ENCODE assay signal across 1 mouse cellular context in genomic region chr12:57285303-57286059, GRCm38 (mm10).
TF ChIP-seq lines count a peak whose summit lies in the region.

No protein-coding gene starts in this region.

TF ChIP-seq in CH12.LX, 34 proteins besides CTCF, POLR2A, EP300 and RAD21:
- no peak for TF ChIP-seq RCOR1 (conservative IDR thresholded peaks at IDR 0.05; ENCODE audit: low read depth, low read length)
- TF ChIP-seq HCFC1 (IDR thresholded peaks at IDR 0.05; ENCODE audit: low read depth, low read length): no peak
- TF ChIP-seq UBTF (IDR thresholded peaks at IDR 0.05; ENCODE audit: low read depth, low read length): no peak
- TF ChIP-seq MYC (IDR thresholded peaks at IDR 0.05; ENCODE audit: low read depth, low read length): no peak
- TF ChIP-seq KAT2A (IDR thresholded peaks at IDR 0.05; ENCODE audit: insufficient replicate concordance, low read length): no peak
- TF ChIP-seq USF2 (conservative IDR thresholded peaks at IDR 0.05; ENCODE audit: low read depth, low read length): no peak
- TF ChIP-seq PAX5 (IDR thresholded peaks at IDR 0.05; ENCODE audit: low read length): no peak
- TF ChIP-seq MAZ (IDR thresholded peaks at IDR 0.05; ENCODE audit: low read depth, low read length): no peak
- no peak for TF ChIP-seq MXI1 (IDR thresholded peaks at IDR 0.05; ENCODE audit: low read depth, low read length)
- TF ChIP-seq ETS1 (conservative IDR thresholded peaks at IDR 0.05; ENCODE audit: low read depth, low read length): no peak
- TF ChIP-seq NELFE (IDR thresholded peaks at IDR 0.05; ENCODE audit: low read depth, low read length): no peak
- no peak for TF ChIP-seq E2F4 (IDR thresholded peaks at IDR 0.05; ENCODE audit: insufficient replicate concordance, low read depth, low read length)
- no peak for TF ChIP-seq MEF2A (IDR thresholded peaks at IDR 0.05; ENCODE audit: borderline replicate concordance, low read depth, low read length)
- TF ChIP-seq IRF4 (IDR thresholded peaks at IDR 0.05; ENCODE audit: low read depth, low read length): no peak
- TF ChIP-seq ZNF384 (IDR thresholded peaks at IDR 0.05; ENCODE audit: low read depth, low read length): no peak
- TF ChIP-seq JUN (IDR thresholded peaks at IDR 0.05; ENCODE audit: insufficient read depth, low read depth, low read length): no peak
- TF ChIP-seq GABPA (IDR thresholded peaks at IDR 0.05; ENCODE audit: insufficient replicate concordance, low read depth, low read length): no peak
- TF ChIP-seq BHLHE40 (IDR thresholded peaks at IDR 0.05; ENCODE audit: low read depth, low read length): no peak
- TF ChIP-seq SMC3 (IDR thresholded peaks at IDR 0.05; ENCODE audit: low read depth, low read length): no peak
